Mouse (Mus musculus) ES-E14 (cell line): ENCODE results near the gene Actl6b. TPM values are rescaled to one million over a fixed set of nuclear protein-coding genes. Genes with fewer than 3 reads are reported as not detected.

Source experiments
- DNase-seq: peaks from one replicate; pipeline ENCODE4 v3.0.0-alpha.2; 2013; ENCODE audit warnings: low read depth, low spot score
- H3K27ac ChIP-seq: 2 replicates; pipeline ENCODE4 v1.5.1; 2012; ENCODE audit warnings: low read depth, mild to moderate bottlenecking, low read length, moderate library complexity, mixed read lengths; ENCODE audit not compliant: poor library complexity, insufficient read depth, severe bottlenecking
- H3K36me3 ChIP-seq: 2 replicates; pipeline ENCODE4 v1.6.1; 2012; ENCODE audit warnings: mild to moderate bottlenecking, low read length, moderate library complexity, mixed read lengths; ENCODE audit not compliant: control insufficient read depth, poor library complexity, insufficient read depth, severe bottlenecking
- H3K4me1 ChIP-seq, 2 experiments: fragments of 150-350 bp in 1 of 2; sonication (generic) in 1 of 2; 2 replicates each; pipeline ENCODE4 v1.6.1; 2012; ENCODE audit warnings: low read length in 2 of 2, mild to moderate bottlenecking in 1 of 2, mixed read lengths in 1 of 2; ENCODE audit not compliant: control insufficient read depth in 2 of 2, insufficient read depth in 2 of 2, poor library complexity in 1 of 2
- H3K4me3 ChIP-seq, 2 experiments: fragments of 150-350 bp in 1 of 2; sonication (generic) in 1 of 2; 2 replicates each; pipeline ENCODE4 v1.5.1; 2012; ENCODE audit warnings: low read length in 2 of 2, low read depth in 1 of 2, mild to moderate bottlenecking in 1 of 2, mixed read lengths in 1 of 2; ENCODE audit not compliant: insufficient read depth in 1 of 2, poor library complexity in 1 of 2, severe bottlenecking in 1 of 2
- H3K9ac ChIP-seq: 2 replicates; pipeline ENCODE4 v1.6.1; 2012; ENCODE audit warnings: low read depth, mild to moderate bottlenecking, low read length, mixed read lengths; ENCODE audit not compliant: poor library complexity, insufficient read depth, severe bottlenecking
- H3K9me3 ChIP-seq: fragments of 150-350 bp; sonication (generic); 2 replicates; pipeline ENCODE4 v1.6.1; 2012; ENCODE audit warnings: low read depth, mild to moderate bottlenecking, low read length; ENCODE audit not compliant: control insufficient read depth, insufficient read depth
- CHD2 ChIP-seq: IDR thresholded peaks from 2 replicates; pipeline ENCODE4 v1.6.1; 2014; ENCODE audit warnings: mild to moderate bottlenecking, low read depth, low read length, inconsistent platforms
- HCFC1 ChIP-seq: IDR thresholded peaks from 2 replicates; pipeline ENCODE4 v1.6.1; 2012; ENCODE audit warnings: low read length, inconsistent platforms, borderline replicate concordance; ENCODE audit not compliant: insufficient read depth
- MAFK ChIP-seq: IDR thresholded peaks from 2 replicates; pipeline ENCODE4 v1.6.1; 2014; ENCODE audit warnings: mild to moderate bottlenecking, low read depth, low read length, inconsistent platforms; ENCODE audit not compliant: insufficient read depth
- ZC3H11A ChIP-seq: IDR thresholded peaks from 2 replicates; pipeline ENCODE4 v1.6.1; 2012; ENCODE audit warnings: low read depth, mild to moderate bottlenecking, inconsistent platforms, low read length, borderline replicate concordance
- ZNF384 ChIP-seq: IDR thresholded peaks from 2 replicates; pipeline ENCODE4 v1.6.1; 2012; ENCODE audit warnings: low read depth, low read length, inconsistent platforms
- in situ Hi-C, 2 experiments: fragments of 600-800 bp; cut with MboI; formaldehyde crosslinking; loops; one replicate each; pipeline ENCODE4 v1.15.1; 2025; ENCODE audit warnings: low sequenced_read_pairs in 2 of 2, inconsistent platforms in 1 of 2; ENCODE audit not compliant: unreplicated experiment in 2 of 2
- total RNA-seq: library from RNA; depleted of rRNA; stranded (reverse); fragments of 300-350 nt; gene quantifications from 2 replicates; pipeline ENCODE4 v1.2.3, GENCODE M21; 2012

Gene Actl6b
- total RNA-seq, 1 experiment: not detected

GRCm38 (mm10) chr5:137532808-137533116 lies 20.6 kb upstream of the Actl6b start:
- Histone ChIP-seq H3K36me3 (peaks cover 18% of the 10 kb centered on the region), H3K9me3 (no peaks in the 10 kb centered on the region), H3K4me3 (peak overlapping the region; percentile 43 to 86), H3K4me1 (peaks cover 0 to 5% of the 10 kb centered on the region in 2 experiments; a peak in 2 of 4 replicates), H3K27ac (no peak overlapping the region), H3K9ac (peak overlapping the region; percentile 83)
- in situ Hi-C loops: no loop called here
- no peak for DNase-seq
- TF ChIP-seq CHD2: no peak
- no peak for TF ChIP-seq ZNF384
- no peak for TF ChIP-seq MAFK
- no peak for TF ChIP-seq ZC3H11A
- TF ChIP-seq HCFC1: no peak

- peak; percentile 99 for DNase-seq
- H3K4me1 ChIP-seq: peaks cover 0 to 5% of the 10 kb centered on the region in 2 experiments; a peak in 2 of 4 replicates
- H3K9ac ChIP-seq: peak within 1 kb of the TSS; percentile 83
- in situ Hi-C loops: no loop called here
- TF ChIP-seq HCFC1 (peak; percentile 71; the same call in 1 of the 2 replicates), ZC3H11A (no peak), MAFK (0 out of 2 replicates have a peak, but pooled peaks have one; percentile 3), CHD2 (peak; percentile 88), ZNF384 (peak; percentile 89)
- peaks cover 14% of the 10 kb centered on the region for H3K36me3 ChIP-seq
- H3K27ac ChIP-seq: peak within 1 kb of the TSS; percentile 64; the same call in 1 of the 2 replicates
- H3K4me3 ChIP-seq: peak within 1 kb of the TSS; percentile 43 to 86
- no peaks in the 10 kb centered on the region for H3K9me3 ChIP-seq
These were observed 20.0 kb upstream of the Actl6b start, which contains the start of the genes Epo and Gnb2 for GRCm38 (mm10) chr5:137533117-137533827. Gene Epo, minus strand, starts transcription at chr5:137533242. Gene Gnb2, minus strand, starts transcription at chr5:137533510.

DNA sequence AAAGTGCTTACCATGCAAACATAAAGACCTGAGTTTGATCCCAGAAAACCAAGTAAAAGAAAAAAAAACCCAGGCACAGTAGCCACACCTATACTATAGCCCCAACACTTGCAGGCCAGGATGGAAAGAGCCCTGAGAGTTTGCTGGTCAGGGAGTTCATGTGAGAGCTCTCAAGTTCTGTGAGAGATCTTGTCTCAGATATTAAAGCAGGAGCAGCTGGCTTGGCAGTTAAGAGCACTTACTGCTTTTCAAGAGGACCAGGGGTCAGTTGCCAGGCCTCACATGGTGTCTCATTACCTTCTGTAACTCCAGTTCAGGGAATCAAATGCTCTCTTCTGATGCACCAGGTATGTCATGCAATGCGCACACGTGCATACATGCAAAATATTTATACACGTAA lies 18.6 kb upstream of the Actl6b start:
- no peak for DNase-seq
- no peak overlapping the region for H3K27ac ChIP-seq
- H3K9me3 ChIP-seq: no peaks in the 10 kb centered on the region
- peaks cover 0 to 5% of the 10 kb centered on the region in 2 experiments; a peak in 2 of 4 replicates for H3K4me1 ChIP-seq
- no peak for TF ChIP-seq ZNF384
- H3K4me3 ChIP-seq: no peak overlapping the region
- in situ Hi-C loops: no loop called here
- H3K9ac ChIP-seq: no peak overlapping the region
- no peaks in the 10 kb centered on the region; the same call in 1 of the 2 replicates for H3K36me3 ChIP-seq

- in situ Hi-C loops: no loop called here
- DNase-seq: no peak
- Histone ChIP-seq H3K4me1 (peaks cover 0 to 3% of the 10 kb centered on the region in 2 experiments; a peak in 1 of 4 replicates), H3K36me3 (no peaks in the 10 kb centered on the region), H3K4me3 (no peak overlapping the region), H3K9ac (no peak overlapping the region), H3K27ac (no peak overlapping the region), H3K9me3 (no peaks in the 10 kb centered on the region)
- TF ChIP-seq CHD2 (no peak), ZC3H11A (no peak), HCFC1 (no peak), ZNF384 (no peak), MAFK (no peak)
These were observed 18.0 kb upstream of the Actl6b start for GRCm38 (mm10) chr5:137535318-137535717.

DNA sequence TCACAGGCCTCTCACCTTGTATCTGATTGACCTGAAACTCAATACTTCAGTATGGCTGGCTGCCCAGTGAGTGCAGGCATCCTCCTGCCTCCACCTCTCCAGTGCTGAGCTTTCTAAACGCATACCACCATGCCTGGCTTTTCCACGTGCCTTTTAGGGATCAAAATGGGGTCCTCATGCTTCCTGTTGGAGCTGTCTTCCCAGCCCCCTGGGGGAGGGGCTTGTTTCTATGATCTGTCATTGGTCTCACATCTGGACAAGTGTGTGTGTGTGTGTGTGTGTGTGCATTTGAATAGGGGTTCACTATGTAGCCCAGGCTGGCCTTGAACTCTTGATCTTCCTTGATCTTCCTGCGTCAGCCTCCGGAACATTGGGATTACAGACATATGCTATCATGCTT lies 15.9 kb upstream of the Actl6b start:
- no peak for TF ChIP-seq ZNF384
- no peak for TF ChIP-seq ZC3H11A
- TF ChIP-seq CHD2: no peak
- no peak for TF ChIP-seq MAFK
- no peaks in the 10 kb centered on the region for H3K36me3 ChIP-seq
- H3K9me3 ChIP-seq: no peaks in the 10 kb centered on the region
- H3K9ac ChIP-seq: no peak overlapping the region
- H3K4me1 ChIP-seq: no peaks in the 10 kb centered on the region
- in situ Hi-C loops: no loop called here
- no peak for DNase-seq
- H3K27ac ChIP-seq: no peak overlapping the region
- no peak overlapping the region for H3K4me3 ChIP-seq
